Mouse (Mus musculus) CH12.LX (cell line): ENCODE measurements around the gene Hoxd8. TPM values are rescaled to one million over a fixed set of nuclear protein-coding genes. Genes with fewer than 3 reads are reported as not detected.

Experiments
- DNase-seq: peaks from one replicate; pipeline ENCODE4 v3.0.0-alpha.2; 2013; ENCODE audit errors: extremely low read depth
- H3K27ac ChIP-seq: 2 replicates; pipeline ENCODE4 v1.5.1; 2012; ENCODE audit warnings: low read depth, mild to moderate bottlenecking, control low read depth, moderate library complexity; ENCODE audit not compliant: insufficient read depth
- H3K27me3 ChIP-seq: replicated peaks from 2 replicates; pipeline ENCODE3; 2012; ENCODE audit warnings: inconsistent platforms
- H3K36me3 ChIP-seq, 2 experiments: replicated peaks in 1 of 2; 2 replicates each; pipeline versions ENCODE3 to v1.6.1; 2012; ENCODE audit warnings: inconsistent platforms in 1 of 2, low read length in 1 of 2, mild to moderate bottlenecking in 1 of 2, mixed read lengths in 1 of 2, moderate library complexity in 1 of 2; ENCODE audit not compliant: control insufficient read depth in 1 of 2, insufficient read depth in 1 of 2
- H3K4me1 ChIP-seq, 2 experiments: 2 replicates each; pipeline ENCODE4 v1.6.1; 2012; ENCODE audit warnings: inconsistent platforms in 1 of 2, moderate library complexity in 1 of 2; ENCODE audit not compliant: insufficient read depth in 2 of 2, control insufficient read depth in 1 of 2
- H3K4me2 ChIP-seq: 2 replicates; pipeline ENCODE4 v1.6.1; 2012; ENCODE audit warnings: low read depth, mild to moderate bottlenecking, control low read depth; ENCODE audit not compliant: poor library complexity, insufficient read depth, severe bottlenecking
- H3K4me3 ChIP-seq, 3 experiments: fragments of 150-350 bp in 1 of 3; sonication (generic) in 1 of 3; replicated peaks in 1 of 3; 2 replicates each; pipeline versions ENCODE3 to v1.5.1; 2011 to 2012; ENCODE audit warnings: low read depth in 2 of 3, low read length in 2 of 3, mild to moderate bottlenecking in 2 of 3, moderate library complexity in 2 of 3, control low read depth in 1 of 3, improper control_type of control experiment in 1 of 3, inconsistent platforms in 1 of 3, mixed read lengths in 1 of 3; ENCODE audit not compliant: poor library complexity in 1 of 3
- H3K79me2 ChIP-seq: replicated peaks from 2 replicates; pipeline ENCODE4 v1.6.1; 2012; ENCODE audit warnings: mild to moderate bottlenecking, moderate library complexity; ENCODE audit not compliant: control insufficient read depth, poor library complexity, insufficient read depth, severe bottlenecking; ENCODE audit errors: extremely low read depth
- H3K9ac ChIP-seq: 2 replicates; pipeline ENCODE4 v1.6.1; 2012; ENCODE audit warnings: low read depth, mild to moderate bottlenecking, control low read depth, moderate library complexity; ENCODE audit not compliant: insufficient read depth
- H3K9me3 ChIP-seq: replicated peaks from 2 replicates; pipeline ENCODE3; 2012; ENCODE audit warnings: low read length, inconsistent platforms, mixed read lengths
- BHLHE40 ChIP-seq: IDR thresholded peaks from 2 replicates; pipeline ENCODE4 v1.6.1; 2011; ENCODE audit warnings: mild to moderate bottlenecking, low read depth, low read length, improper control_type of control experiment
- CHD1 ChIP-seq: IDR thresholded peaks from 2 replicates; pipeline ENCODE4 v1.6.1; 2012; ENCODE audit warnings: low read depth, low read length, improper control_type of control experiment, inconsistent platforms
- CTCF ChIP-seq, 2 experiments: IDR thresholded peaks in 1 of 2; conservative IDR thresholded peaks in 1 of 2; 2 replicates each; pipeline ENCODE4 v1.5.1; 2011 to 2012; ENCODE audit warnings: low read depth in 2 of 2, low read length in 2 of 2, improper control_type of control experiment in 1 of 2, inconsistent platforms in 1 of 2, mild to moderate bottlenecking in 1 of 2, moderate library complexity in 1 of 2
- E2F4 ChIP-seq: IDR thresholded peaks from 2 replicates; pipeline ENCODE4 v1.6.1; 2011; ENCODE audit warnings: low read depth, low read length, improper control_type of control experiment; ENCODE audit not compliant: insufficient replicate concordance
- ELF1 ChIP-seq: IDR thresholded peaks from 2 replicates; pipeline ENCODE4 v1.6.1; 2014; ENCODE audit warnings: low read depth, mild to moderate bottlenecking, inconsistent platforms, low read length, improper control_type of control experiment
- EP300 ChIP-seq: IDR thresholded peaks from 2 replicates; pipeline ENCODE4 v1.6.1; 2011; ENCODE audit warnings: low read length, improper control_type of control experiment
- ETS1 ChIP-seq: conservative IDR thresholded peaks from 2 replicates; pipeline ENCODE4 v1.6.1; 2012; ENCODE audit warnings: low read depth, mild to moderate bottlenecking, inconsistent platforms, low read length, improper control_type of control experiment, moderate library complexity
- GABPA ChIP-seq: IDR thresholded peaks from 2 replicates; pipeline ENCODE4 v1.6.1; 2012; ENCODE audit warnings: low read depth, low read length, improper control_type of control experiment, inconsistent platforms; ENCODE audit not compliant: insufficient replicate concordance
- HCFC1 ChIP-seq: IDR thresholded peaks from 2 replicates; pipeline ENCODE4 v1.6.1; 2012; ENCODE audit warnings: low read depth, mild to moderate bottlenecking, inconsistent platforms, low read length, improper control_type of control experiment
- IRF4 ChIP-seq: IDR thresholded peaks from 2 replicates; pipeline ENCODE4 v1.6.1; 2014; ENCODE audit warnings: low read depth, mild to moderate bottlenecking, inconsistent platforms, low read length, improper control_type of control experiment
- JUN ChIP-seq: IDR thresholded peaks from 2 replicates; pipeline ENCODE4 v1.6.1; 2011; ENCODE audit warnings: low read depth, mild to moderate bottlenecking, low read length, improper control_type of control experiment, moderate library complexity; ENCODE audit not compliant: insufficient read depth
- JUND ChIP-seq: conservative IDR thresholded peaks from 2 replicates; pipeline ENCODE4 v1.6.1; 2011; ENCODE audit warnings: low read depth, low read length, improper control_type of control experiment
- KAT2A ChIP-seq: IDR thresholded peaks from 2 replicates; pipeline ENCODE4 v1.6.1; 2012; ENCODE audit warnings: low read length, improper control_type of control experiment, inconsistent platforms; ENCODE audit not compliant: insufficient replicate concordance
- MAFK ChIP-seq: IDR thresholded peaks from 2 replicates; pipeline ENCODE4 v1.6.1; 2011; ENCODE audit warnings: low read length, improper control_type of control experiment; ENCODE audit not compliant: insufficient replicate concordance
- MAX ChIP-seq: IDR thresholded peaks from 2 replicates; pipeline ENCODE4 v1.6.1; 2011; ENCODE audit warnings: low read length, improper control_type of control experiment
- MXI1 ChIP-seq: IDR thresholded peaks from 2 replicates; pipeline ENCODE4 v1.6.1; 2011; ENCODE audit warnings: mild to moderate bottlenecking, low read depth, low read length, improper control_type of control experiment
- MYC ChIP-seq: IDR thresholded peaks from 2 replicates; pipeline ENCODE4 v1.6.1; 2011; ENCODE audit warnings: low read depth, mild to moderate bottlenecking, improper control_type of control experiment, low read length
- NELFE ChIP-seq: IDR thresholded peaks from 2 replicates; pipeline ENCODE4 v1.6.1; 2011; ENCODE audit warnings: low read depth, low read length, improper control_type of control experiment
- NRF1 ChIP-seq: IDR thresholded peaks from 2 replicates; pipeline ENCODE4 v1.6.1; 2014; ENCODE audit warnings: low read depth, mild to moderate bottlenecking, inconsistent platforms, low read length, improper control_type of control experiment, moderate library complexity
- PAX5 ChIP-seq: IDR thresholded peaks from 2 replicates; pipeline ENCODE4 v1.6.1; 2012; ENCODE audit warnings: low read length, inconsistent platforms, mixed read lengths
- POLR2AphosphoS2 ChIP-seq: IDR thresholded peaks from 2 replicates; pipeline ENCODE4 v1.6.1; 2011; ENCODE audit warnings: low read depth, low read length, improper control_type of control experiment
- RAD21 ChIP-seq: IDR thresholded peaks from 2 replicates; pipeline ENCODE4 v1.6.1; 2011; ENCODE audit warnings: low read depth, mild to moderate bottlenecking, low read length, improper control_type of control experiment, moderate library complexity
- RCOR1 ChIP-seq: conservative IDR thresholded peaks from 2 replicates; pipeline ENCODE4 v1.6.1; 2012; ENCODE audit warnings: low read depth, mild to moderate bottlenecking, inconsistent platforms, low read length, improper control_type of control experiment
- TBP ChIP-seq: conservative IDR thresholded peaks from 2 replicates; pipeline ENCODE4 v1.6.1; 2011; ENCODE audit warnings: low read depth, low read length, improper control_type of control experiment
- UBTF ChIP-seq: IDR thresholded peaks from 2 replicates; pipeline ENCODE4 v1.6.1; 2012; ENCODE audit warnings: low read depth, mild to moderate bottlenecking, inconsistent platforms, low read length, improper control_type of control experiment, moderate library complexity
- USF2 ChIP-seq: conservative IDR thresholded peaks from 2 replicates; pipeline ENCODE4 v1.6.1; 2011; ENCODE audit warnings: low read depth, low read length, improper control_type of control experiment
- ZC3H11A ChIP-seq: IDR thresholded peaks from 2 replicates; pipeline ENCODE4 v1.6.1; 2012; ENCODE audit warnings: low read depth, mild to moderate bottlenecking, inconsistent platforms, low read length, improper control_type of control experiment
- dilution Hi-C: fragments of 300-500 bp; cut with MboI; formaldehyde crosslinking; loops from 2 replicates; pipeline ENCODE4 v1.14.3; 2020; ENCODE audit warnings: low sequenced_read_pairs; ENCODE audit not compliant: extremely low pct_unique_long_range_greater_than_20kb, extremely low pct_ligation_motif_present
- in situ Hi-C: fragments of 300-500 bp; cut with MboI; formaldehyde crosslinking; loops from 3 replicates; pipeline ENCODE4 v1.14.3; 2019; ENCODE audit warnings: low sequenced_read_pairs, low pct_ligation_motif_present, low pct_unique_long_range_greater_than_20kb, mixed read lengths
- polyA plus RNA-seq: library from polyadenylated mRNA; unstranded; fragments of >175 nt; gene quantifications from 2 replicates; pipeline ENCODE4 v1.2.1, GENCODE M21; 2012; ENCODE audit warnings: low read depth; ENCODE audit not compliant: insufficient read length
- total RNA-seq, 2 experiments: library from RNA; depleted of rRNA; stranded (reverse); fragments of 300-350 nt in 1 of 2; fragments of >200 nt in 1 of 2; gene quantifications; 2 replicates each; pipeline ENCODE4 v1.2.3; 2012 to 2014

The Hoxd8 gene
- total and polyA plus RNA-seq, 3 experiments = 0.20 to 0.31 TPM; not detected in 1

- dilution Hi-C loops (no loop called here), in situ Hi-C loops (loop anchor here (25.0 kb wide), 1 partner anchor 884 kb away; no protein-coding TSS in a partner anchor)
- no peak overlapping the region for H3K4me3 ChIP-seq
- H3K27me3 ChIP-seq = peaks cover 6% of the 10 kb centered on the region
- H3K79me2 ChIP-seq = no peaks in the 10 kb centered on the region
- DNase-seq = no peak
- TF ChIP-seq NRF1 (no peak), MYC (no peak), MXI1 (no peak), E2F4 (no peak), TBP (no peak), IRF4 (no peak), ELF1 (no peak), ZC3H11A (no peak), USF2 (no peak), KAT2A (no peak), JUND (no peak), GABPA (no peak), BHLHE40 (no peak), UBTF (no peak), RAD21 (no peak), JUN (no peak)
- no peaks in the 10 kb centered on the region for H3K4me1 ChIP-seq
- H3K4me2 ChIP-seq = no peak overlapping the region
- no peaks in the 10 kb centered on the region for H3K36me3 ChIP-seq
- H3K9ac ChIP-seq = no peak overlapping the region
- peaks cover 5% of the 10 kb centered on the region for H3K9me3 ChIP-seq
- no peak overlapping the region for H3K27ac ChIP-seq
Observed at GRCm38 (mm10) chr2:74703317-74703716, 1.1 kb upstream of the Hoxd8 start.

GRCm38 (mm10) chr2:74703720-74704392 lies 559 bp upstream of the Hoxd8 start:
- Histone ChIP-seq H3K9me3 (no peaks in the 10 kb centered on the region), H3K9ac (no peak overlapping the region), H3K27ac (no peak overlapping the region), H3K36me3 (no peaks in the 10 kb centered on the region), H3K4me2 (no peak overlapping the region), H3K4me3 (no peak overlapping the region), H3K79me2 (no peaks in the 10 kb centered on the region), H3K4me1 (no peaks in the 10 kb centered on the region), H3K27me3 (peaks cover 6% of the 10 kb centered on the region)
- in situ Hi-C loops = loop anchor here (25.0 kb wide), 1 partner anchor 883 kb away; no protein-coding TSS in a partner anchor
- DNase-seq = no peak
- dilution Hi-C loops = no loop called here
- TF ChIP-seq HCFC1 (no peak), NELFE (no peak), ELF1 (no peak), RCOR1 (no peak), USF2 (no peak), BHLHE40 (no peak), MAFK (no peak), TBP (no peak), CTCF (conservative IDR thresholded peaks at IDR 0.05 in 1 of 2, IDR thresholded peaks at IDR 0.05 in 1 of 2; ENCODE audit: low read depth in 2 of 2, low read length in 2 of 2) (no peak), POLR2AphosphoS2 (no peak), PAX5 (no peak), MXI1 (no peak), JUN (no peak), EP300 (no peak), ZC3H11A (no peak), CHD1 (no peak), RAD21 (no peak), MAX (no peak), ETS1 (no peak), UBTF (no peak)
